Mouse (Mus musculus) gastrocnemius, postnatal 36 days (tissue): ENCODE measurements around the gene Pgbd1. TPM values are rescaled to one million over a fixed set of nuclear protein-coding genes. Genes with fewer than 3 reads are reported as not detected.
"Not testable (repeated sequence)": the region's sequence is repeated elsewhere in the genome, so short reads cannot be mapped to it uniquely, and the experiment has no call there.

Source experiments
- DNase-seq, 2 experiments: peaks; one replicate each; pipeline ENCODE4 v3.0.0; 2022
- intact Hi-C: fragments of 180-260 bp; cut with DNase I; formaldehyde crosslinking; loops from one replicate; pipeline ENCODE4 v1.15.1; 2025
- long read RNA-seq, 2 experiments: library from polyadenylated mRNA; stranded (forward); transcript quantifications; one replicate each; pipeline ENCODE4 v2.0.0; 2021
- total RNA-seq, 2 experiments: library from RNA; stranded (reverse); gene quantifications; 2 replicates each; pipeline ENCODE4 v1.2.3; 2021

Pgbd1 gene
- under 1 TPM; 0.20 to 0.36 TPM for total RNA-seq
- long read RNA-seq, experiment 1, partial matches to known transcripts, result 0 of 1 reads
- long read RNA-seq, experiment 1, other reads (novel, unspliced or antisense), result 1 of 1 reads
- long read RNA-seq, experiment 2, result 0 reads

DNA sequence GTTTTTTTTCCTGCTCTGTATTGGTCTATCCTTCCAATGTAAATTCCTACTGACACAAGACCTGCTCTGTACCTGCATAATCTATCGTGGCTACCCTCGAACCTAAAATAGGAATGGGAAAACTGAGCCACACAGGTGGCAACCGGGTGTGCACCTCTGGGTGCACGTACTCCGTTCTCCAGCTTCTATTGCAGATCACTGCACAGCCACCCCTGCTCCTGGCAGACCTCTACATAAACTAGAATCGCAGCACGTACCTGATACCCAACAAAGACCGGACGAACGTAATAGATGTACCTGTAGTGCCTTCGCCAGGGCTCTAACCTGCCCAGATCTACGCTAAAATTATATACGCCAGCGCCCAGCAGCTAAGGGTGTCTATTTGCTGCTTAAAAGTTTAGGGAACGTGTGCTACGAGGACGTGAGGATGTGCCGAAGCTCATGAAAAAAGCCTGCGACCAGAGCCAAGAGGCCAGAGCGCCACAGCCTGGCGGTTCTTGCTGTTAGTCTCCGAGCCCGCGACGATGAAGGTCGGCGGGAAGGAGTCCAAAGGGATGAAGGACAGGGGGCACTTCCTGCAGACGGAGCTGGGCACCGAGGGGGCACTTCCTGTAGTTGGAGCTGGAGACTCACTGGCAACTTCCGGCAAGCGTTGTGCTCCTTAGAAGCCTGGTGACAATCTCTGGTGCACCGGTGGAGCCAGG, at the start of gene Pgbd1:
TSS of gene Pgbd1 (minus strand) at position 556 of the 704 bp plus-strand sequence.
- peak; percentile 12 to 22 for DNase-seq

DNA sequence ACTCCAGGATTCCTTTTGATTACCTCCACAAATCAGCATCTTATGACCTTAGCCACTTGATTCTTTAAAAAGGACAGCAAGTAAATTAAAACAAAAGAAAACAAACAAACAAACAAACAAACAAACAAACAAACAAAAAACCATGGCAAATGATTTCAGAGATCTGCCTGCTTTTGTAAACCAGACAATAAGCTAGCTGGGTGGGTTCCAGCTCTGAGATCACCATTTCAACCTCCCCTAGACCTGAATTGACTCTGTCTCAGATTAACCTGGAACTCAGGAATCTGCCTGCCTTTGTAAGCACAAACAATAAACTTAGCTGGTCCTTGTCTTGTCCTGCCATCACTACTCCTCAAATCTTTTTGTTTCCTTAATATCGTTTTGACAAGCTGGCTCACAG, 46.0 kb upstream of the Pgbd1 start:
- DNase-seq, result no peak
- intact Hi-C loops, result no loop called here

More for the DNA sequence above, at the start of gene Pgbd1:
- intact Hi-C loops, result no loop called here

DNA sequence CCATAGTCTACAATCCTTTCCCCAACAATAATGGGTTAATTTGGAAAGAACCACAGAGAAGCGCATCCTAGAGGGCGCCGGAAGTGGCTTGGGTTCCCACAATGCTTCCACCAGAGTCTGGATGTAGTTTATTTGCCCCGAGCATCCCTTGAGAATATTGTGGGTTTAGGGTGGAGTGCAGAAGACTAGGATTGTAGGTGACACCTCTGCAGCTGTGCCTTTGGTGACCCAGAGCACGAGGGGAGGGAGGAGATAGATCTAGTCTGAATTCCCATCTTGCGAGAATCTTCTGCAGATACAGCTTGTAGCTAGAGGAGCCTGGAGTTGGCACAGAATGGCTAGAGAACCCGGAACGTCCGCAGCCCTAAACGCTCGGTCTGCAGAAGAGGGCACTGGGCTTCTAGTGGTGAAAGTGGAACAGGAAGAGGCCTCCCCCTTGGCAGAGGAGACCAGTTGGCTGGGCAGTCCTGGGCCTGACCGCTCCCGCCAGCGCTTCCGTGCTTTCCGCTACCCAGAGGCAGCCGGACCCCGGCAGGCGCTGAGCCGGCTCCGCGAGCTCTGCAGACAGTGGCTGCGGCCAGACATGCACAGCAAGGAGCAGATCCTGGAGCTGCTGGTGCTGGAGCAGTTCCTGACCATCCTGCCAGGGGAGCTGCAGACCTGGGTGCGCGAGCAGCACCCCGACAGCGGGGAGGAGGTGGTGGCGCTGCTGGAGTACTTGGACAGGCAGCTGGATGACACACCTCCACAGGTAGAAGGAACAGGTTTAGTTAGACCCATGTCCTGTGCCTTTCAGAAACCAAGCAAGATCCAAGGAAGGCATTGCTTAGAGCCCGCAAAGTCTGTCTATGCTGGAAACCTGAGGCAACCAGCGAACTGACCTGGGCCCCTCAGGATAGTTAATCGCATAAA, 38.2 kb upstream of the Pgbd1 start, which contains the start of the genes Zkscan4 and Gm10065:
TSS of gene Zkscan4 (plus strand) at position 149 of the 912 bp plus-strand sequence.
TSS of gene Gm10065 (minus strand) at position 683 of the 912 bp plus-strand sequence.
- intact Hi-C loops, result not testable (repeated sequence)
- peak; percentile 43 to 51 for DNase-seq

DNA sequence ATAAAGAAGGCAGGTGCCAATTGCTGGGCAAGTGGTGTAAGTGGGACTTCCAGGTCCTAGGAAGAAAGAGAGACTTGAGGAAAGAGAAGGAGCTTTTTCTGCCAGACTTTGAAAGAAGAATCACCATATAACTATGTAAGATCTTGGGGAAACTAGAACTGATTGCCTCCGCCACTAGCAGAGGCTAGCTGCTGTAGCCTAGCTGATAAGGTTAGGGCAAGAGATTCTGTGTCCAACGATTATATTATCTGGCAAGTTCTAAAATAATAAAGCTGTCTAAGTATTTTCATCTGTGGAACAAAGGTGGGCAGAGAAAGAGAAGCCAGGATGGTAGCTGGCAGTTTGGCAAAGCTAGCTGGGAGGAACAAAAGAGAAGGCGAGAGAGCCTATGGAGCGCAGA, 31.6 kb upstream of the Pgbd1 start:
- no peak for DNase-seq
- intact Hi-C loops, result no loop called here

DNA sequence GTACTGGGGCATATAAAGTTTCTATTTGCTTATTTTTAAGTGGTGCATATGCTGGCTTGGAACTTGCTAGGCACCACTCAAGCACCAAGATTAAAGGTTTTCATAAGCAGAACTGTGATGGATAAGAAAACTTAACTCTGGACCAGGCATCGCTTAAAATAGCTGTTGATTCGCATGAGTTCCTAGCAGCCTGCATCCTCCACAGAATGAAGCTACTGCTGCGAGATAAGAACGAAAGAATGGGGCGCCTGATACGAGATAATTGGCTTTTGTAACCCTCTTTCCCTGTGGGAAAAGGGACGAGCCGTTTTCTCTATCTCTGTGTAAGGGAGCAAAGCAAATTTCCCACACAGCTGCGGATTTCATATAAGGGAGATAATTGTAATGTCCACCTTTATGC, 28.2 kb upstream of the Pgbd1 start:
- no peak for DNase-seq

GRCm38 (mm10) chr13:21468061-21469019, 27.5 kb upstream of the Pgbd1 start, which contains the start of gene Nkapl:
Nkapl (minus strand) TSS chr13:21468509.
- DNase-seq, result peak; percentile 72 to 75
- intact Hi-C loops, result no loop called here

More for the DNA sequence above, 28.2 kb upstream of the Pgbd1 start:
- intact Hi-C loops, result no loop called here

DNA sequence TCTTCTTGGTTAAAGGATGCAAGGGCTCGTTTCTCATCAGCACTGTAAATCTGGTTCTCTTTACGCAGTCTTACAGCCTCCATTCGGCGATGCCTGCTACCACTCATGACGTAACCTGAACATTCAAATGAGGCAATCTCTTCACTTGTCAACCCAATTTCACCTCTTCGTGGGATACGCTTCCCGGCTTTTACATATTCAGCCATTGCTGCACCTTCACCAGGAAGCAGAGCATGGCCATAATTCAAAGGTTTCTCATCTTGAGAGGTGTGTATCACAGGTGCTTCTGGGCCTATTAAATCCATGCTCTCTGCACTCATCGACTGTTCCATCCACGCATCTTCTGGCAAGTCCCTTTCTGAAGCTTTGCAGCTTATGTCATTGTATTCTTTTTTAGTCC, 26.5 kb upstream of the Pgbd1 start:
- intact Hi-C loops, result no loop called here
- no peak for DNase-seq

GRCm38 (mm10) chr13:21462516-21462915, 21.7 kb upstream of the Pgbd1 start:
- intact Hi-C loops, DNase-seq: not testable (repeated sequence)

DNA sequence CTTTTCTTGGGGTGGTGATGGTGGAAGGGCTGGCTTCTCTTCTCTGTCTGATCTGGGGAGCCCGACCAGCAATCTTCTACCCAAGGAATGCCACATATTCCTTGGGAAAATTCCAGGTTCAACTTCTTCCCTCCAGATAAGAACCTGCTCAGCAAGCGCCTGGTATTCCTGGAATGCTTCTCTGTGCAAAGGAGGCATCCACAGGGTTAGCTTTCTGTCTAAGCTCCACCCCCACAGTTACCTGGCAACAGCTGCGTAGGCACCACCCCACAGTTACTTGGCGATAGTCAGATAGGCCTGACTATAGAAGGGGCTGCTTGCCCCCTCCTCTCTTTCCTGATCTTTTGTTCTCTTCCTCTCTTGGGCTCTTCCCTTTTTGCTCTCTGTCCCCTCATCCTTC, 15.5 kb upstream of the Pgbd1 start:
- DNase-seq, result no peak
- intact Hi-C loops, result loop anchor here (10.0 kb wide), 1 partner anchor 92 kb away; the partner anchor contains the start of gene Zscan12

DNA sequence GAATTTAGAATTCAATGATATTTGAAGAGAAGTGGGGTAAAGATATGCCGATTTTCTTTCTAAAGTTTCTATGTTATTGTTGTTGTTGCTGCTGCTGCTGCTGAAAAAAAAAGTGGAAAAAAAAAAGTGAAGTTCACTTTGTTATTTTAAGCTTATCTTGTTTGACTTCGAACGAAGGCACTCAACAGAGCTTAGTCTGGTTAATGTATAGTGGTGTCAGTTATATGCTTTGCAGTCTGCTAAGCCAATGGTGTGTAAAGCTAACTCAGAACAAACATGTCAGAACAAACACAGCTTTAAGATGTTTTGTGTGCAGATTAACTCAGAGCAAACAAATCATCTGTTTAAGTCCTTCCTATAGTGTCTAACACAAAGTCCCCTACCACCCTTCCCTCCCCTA, 13.3 kb upstream of the Pgbd1 start:
- intact Hi-C loops, result loop anchor here (5.0 to 10.0 kb wide), 2 partner anchors 52 to 89 kb away; partner anchors contain the start of genes Zkscan3 and Zscan12
- no peak for DNase-seq

DNA sequence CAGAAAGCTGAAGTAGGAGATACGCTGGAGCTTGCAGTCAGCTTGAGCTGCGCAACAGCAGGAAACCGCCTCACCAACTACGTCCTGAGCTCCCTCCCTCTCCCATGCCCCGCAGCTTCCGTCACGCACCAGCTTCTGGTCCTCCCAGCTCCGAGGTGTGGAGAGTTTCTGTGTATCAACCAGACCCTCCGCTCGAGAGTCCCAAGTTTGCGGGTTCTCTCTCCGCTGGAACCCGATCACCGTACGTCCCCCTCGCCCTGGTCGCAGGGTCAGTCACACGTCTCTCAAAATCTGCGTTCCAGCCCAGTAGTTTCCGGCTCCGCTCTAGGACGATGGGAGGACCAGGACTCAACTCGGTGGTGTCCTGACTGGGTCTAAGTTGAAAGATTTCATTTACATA, 12.6 kb upstream of the Pgbd1 start, which contains the start of gene Zscan26:
TSS of gene Zscan26 (minus strand) at position 282 of the 400 bp plus-strand sequence.
- intact Hi-C loops, result loop anchor here (5.0 to 10.0 kb wide), 2 partner anchors 51 to 89 kb away; partner anchors contain the start of genes Zkscan3 and Zscan12
- DNase-seq, result peak; percentile 73 to 82

GRCm38 (mm10) chr13:21453042-21453441, 12.2 kb upstream of the Pgbd1 start:
- DNase-seq, result no peak
- intact Hi-C loops, result loop anchor here (5.0 to 10.0 kb wide), 2 partner anchors 51 to 88 kb away; partner anchors contain the start of genes Zkscan3 and Zscan12

DNA sequence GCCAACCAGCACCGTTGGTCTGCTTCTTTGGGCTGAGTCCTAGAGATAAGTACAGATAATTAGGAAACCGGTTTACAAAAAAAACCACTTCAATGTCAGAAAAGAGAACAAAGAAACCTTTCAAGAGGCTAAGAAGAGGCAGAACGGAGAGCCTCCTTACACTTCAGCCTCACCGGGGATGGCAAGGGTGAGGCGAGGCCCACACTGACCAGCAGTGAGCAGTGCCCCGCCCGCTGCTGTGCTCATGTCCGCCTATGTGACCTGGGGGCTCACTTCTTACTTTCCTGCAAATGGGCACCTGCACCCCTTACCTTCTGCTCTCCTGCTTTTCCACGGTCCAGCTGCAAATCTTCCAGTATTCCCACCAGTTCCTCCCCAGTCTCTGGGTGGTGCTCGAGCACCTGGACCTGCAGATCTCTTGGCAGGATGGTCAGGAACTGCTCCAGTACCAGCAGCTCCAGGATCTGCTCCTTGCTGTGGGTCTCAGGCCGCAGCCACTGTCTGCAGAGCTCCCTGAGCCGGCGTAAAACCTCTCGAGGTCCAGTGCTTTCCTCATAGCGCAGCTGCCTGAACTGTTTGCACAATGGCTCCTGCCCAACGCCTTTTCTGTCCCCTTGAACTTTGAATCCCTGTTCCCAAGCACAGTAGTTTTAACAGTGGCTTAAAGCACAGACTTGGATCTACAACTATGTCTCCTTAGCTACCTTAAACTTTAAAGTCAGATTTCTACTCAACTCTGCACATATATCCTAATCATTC, 7.2 kb upstream of the Pgbd1 start:
- no peak for DNase-seq
- intact Hi-C loops, result no loop called here

- intact Hi-C loops, result no loop called here
- DNase-seq, result no peak
These were observed 5.9 kb upstream of the Pgbd1 start for GRCm38 (mm10) chr13:21446796-21447195.

DNA sequence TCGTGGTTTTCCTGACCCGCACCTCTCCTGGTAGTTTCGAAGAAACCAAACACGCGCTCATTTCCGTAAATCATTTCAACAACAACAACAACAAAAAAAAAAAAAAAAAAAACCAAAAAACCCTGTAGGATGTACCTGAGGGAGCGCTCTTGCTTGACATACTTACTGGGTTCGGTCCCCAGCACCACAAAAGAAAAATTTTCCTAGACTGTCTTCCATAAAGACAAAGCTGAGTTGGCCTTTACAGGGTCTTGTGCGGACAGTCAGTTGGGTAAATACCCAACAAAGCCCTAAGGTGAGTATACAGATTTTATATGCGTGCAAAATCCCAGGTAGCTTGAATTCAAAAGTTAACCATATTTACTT, 332 bp upstream of the Pgbd1 start:
- intact Hi-C loops, result no loop called here

GRCm38 (mm10) chr13:21435476-21435875, 5.4 kb downstream of the Pgbd1 start:
- intact Hi-C loops, result no loop called here
- DNase-seq, result no peak

More for the DNA sequence above, 332 bp upstream of the Pgbd1 start:
- DNase-seq, result no peak

GRCm38 (mm10) chr13:21427631-21428030, 13.2 kb downstream of the Pgbd1 start:
- intact Hi-C loops, result no loop called here
- DNase-seq, result no peak

DNA sequence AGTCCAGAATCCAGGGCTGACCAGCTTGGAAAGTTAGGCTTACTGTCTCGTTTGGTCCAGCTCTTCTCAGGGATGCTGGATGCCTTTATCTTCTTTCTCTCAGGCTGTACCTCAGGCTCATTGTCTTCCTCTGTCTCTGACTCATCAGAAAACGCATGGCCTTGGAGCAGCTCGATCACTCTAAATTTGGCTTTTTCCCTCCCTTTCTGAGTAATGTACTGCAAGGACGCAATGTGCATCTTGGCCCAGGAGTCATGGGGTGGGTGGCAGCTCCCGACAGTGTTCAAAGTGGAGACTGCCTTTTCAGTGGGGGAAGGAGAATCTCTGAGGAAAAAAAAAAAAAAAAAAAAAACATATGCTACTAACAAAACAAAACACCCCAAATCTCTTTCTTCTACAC, 17.6 kb downstream of the Pgbd1 start:
- DNase-seq, result no peak
- intact Hi-C loops, result no loop called here

DNA sequence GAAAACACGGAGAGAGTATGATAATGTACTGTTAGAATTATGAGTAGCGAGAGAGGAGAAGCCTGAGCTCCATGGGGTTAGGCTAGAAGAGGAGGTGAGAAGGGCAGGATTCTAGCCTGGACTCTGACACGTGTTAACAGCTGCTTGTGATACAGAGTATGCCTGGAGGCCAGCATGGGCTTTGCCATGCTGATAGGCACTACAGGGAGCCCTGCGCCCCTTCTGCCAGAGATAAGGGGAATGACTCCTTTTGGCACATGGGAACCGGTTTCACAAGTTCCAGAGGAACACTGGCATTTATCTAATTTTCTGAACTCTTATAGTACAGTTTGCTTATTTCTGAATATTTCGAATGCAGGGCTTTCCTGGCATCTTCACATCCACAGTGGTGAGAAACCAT, 22.0 kb downstream of the Pgbd1 start:
- DNase-seq, result no peak
- intact Hi-C loops, result no loop called here
